In genomic region chr13:46928961-46929691, GRCm38 (mm10) we compare ENCODE assay signal across 8 mouse cellular contexts. TPM values are rescaled to one million over a fixed set of nuclear protein-coding genes. Genes with fewer than 3 reads are reported as not detected.
DNase-seq lines count a peak whose midpoint lies in the region; ATAC-seq and TF ChIP-seq lines count a peak whose summit lies in the region.

No protein-coding gene starts in this region.

- no peak for TF ChIP-seq POLR2A in liver, adult 2 months (IDR thresholded peaks at IDR 0.05; ENCODE audit: extremely low read depth, insufficient read depth, low read length)

- peak; percentile 30; the same call in 1 of the 2 replicates for ATAC-seq in embryonic facial prominence, embryonic 11.5 days (replicated peaks; ENCODE audit: insufficient number of reproducible peaks, low FRiP score, low TSS enrichment, low read depth)
- peak; percentile 62 for ATAC-seq in stomach, postnatal 0 days (ENCODE audit: low FRiP score, low TSS enrichment)

- H3K36me3 ChIP-seq in embryonic facial prominence, embryonic 11.5 days (replicated peaks; ENCODE audit: control insufficient read depth, insufficient read depth, low read depth, low read length), result no peaks in the 10 kb centered on the region
- no peaks in the 10 kb centered on the region for H3K36me3 ChIP-seq in liver, adult 2 months (ENCODE audit: control insufficient read depth, insufficient read depth, low read length)
- H3K36me3 ChIP-seq in stomach, postnatal 0 days (ENCODE audit: control insufficient read depth, insufficient read depth, low read length), result no peaks in the 10 kb centered on the region

- under 1% methylated on average over 56 of the region's 60 CpGs for WGBS in embryonic facial prominence, embryonic 11.5 days
- 8% methylated on average over 59 of the region's 60 CpGs for WGBS in liver, adult 2 months
- under 1% methylated on average over 45 of the region's 60 CpGs for WGBS in stomach, postnatal 0 days

- peak overlapping the region; percentile 83 for H3K4me2 ChIP-seq in embryonic facial prominence, embryonic 11.5 days (ENCODE audit: low read depth, low read length)
- peak overlapping the region; percentile 90 for H3K4me2 ChIP-seq in stomach, postnatal 0 days (replicated peaks; ENCODE audit: low read depth)

- no peak for TF ChIP-seq CTCF in liver, adult 2 months (IDR thresholded peaks at IDR 0.05; ENCODE audit: low read depth, low read length)
- no peak; the same call in 1 of the 2 replicates for TF ChIP-seq CTCF in stomach, postnatal 0 days (IDR thresholded peaks at IDR 0.05; ENCODE audit: low read depth)

- peak overlapping the region; percentile 97 for H3K9ac ChIP-seq in embryonic facial prominence, embryonic 11.5 days (replicated peaks; ENCODE audit: low read length)
- H3K9ac ChIP-seq in liver, adult 2 months (ENCODE audit: low read depth, low read length), result peak overlapping the region; percentile 90
- H3K9ac ChIP-seq in stomach, postnatal 0 days (ENCODE audit: low read length), result peak overlapping the region; percentile 95

- peaks cover 2% of the 10 kb centered on the region; the same call in 1 of the 2 replicates for H3K27me3 ChIP-seq in embryonic facial prominence, embryonic 11.5 days (ENCODE audit: control insufficient read depth, insufficient read depth, low read length)
- H3K27me3 ChIP-seq in liver, adult 2 months (ENCODE audit: control insufficient read depth, insufficient read depth, low read length), result no peaks in the 10 kb centered on the region
- no peaks in the 10 kb centered on the region for H3K27me3 ChIP-seq in stomach, postnatal 0 days (ENCODE audit: control insufficient read depth, insufficient read depth, low read length)

- peak overlapping the region; percentile 82 for H3K4me3 ChIP-seq in embryonic facial prominence, embryonic 11.5 days (ENCODE audit: low read depth, low read length)
- H3K4me3 ChIP-seq in liver, adult 2 months (ENCODE audit: insufficient read depth, low read depth, low read length), result peak overlapping the region; percentile 90
- peak overlapping the region; percentile 74 for H3K4me3 ChIP-seq in stomach, postnatal 0 days (ENCODE audit: low read depth, low read length)

- H3K4me1 ChIP-seq in embryonic facial prominence, embryonic 11.5 days (ENCODE audit: control insufficient read depth, insufficient read depth, low read length), result no peaks in the 10 kb centered on the region
- peaks cover 6% of the 10 kb centered on the region for H3K4me1 ChIP-seq in liver, adult 2 months (ENCODE audit: control insufficient read depth, insufficient read depth, low read length)
- H3K4me1 ChIP-seq in stomach, postnatal 0 days (replicated peaks; ENCODE audit: control insufficient read depth, insufficient read depth), result no peaks in the 10 kb centered on the region

- peaks cover 4% of the 10 kb centered on the region; the same call in 1 of the 2 replicates for H3K79me2 ChIP-seq in liver, adult 2 months (ENCODE audit: control insufficient read depth, insufficient read depth, low read length)

- no peak for TF ChIP-seq EP300 in stomach, postnatal 0 days (optimal IDR thresholded peaks at IDR 0.05)

- peak; percentile 23 to 67 for DNase-seq in urinary bladder, adult 18-20 months (ENCODE audit: low spot score in 2 of 2)
- DNase-seq in urinary bladder, postnatal 10 days (ENCODE audit: low spot score), result no peak
- DNase-seq in embryonic facial prominence, embryonic 11.5 days (ENCODE audit: low spot score), result peak; percentile 63
- peak; percentile 48 to 59 for DNase-seq in heart, adult 9 months (ENCODE audit: low spot score in 2 of 2)
- peak; percentile 51 for DNase-seq in kidney, adult 9 months
- peak; percentile 17 for DNase-seq in liver, adult 2 months (ENCODE audit: extremely low read depth, low read depth, low spot score)
- peak; percentile 82 for DNase-seq in neural tube, embryonic 10.5 days (ENCODE audit: extremely low spot score, low spot score)
- DNase-seq in stomach, postnatal 0 days (ENCODE audit: low spot score), result peak; percentile 63

- peak overlapping the region; percentile 95 for H3K27ac ChIP-seq in embryonic facial prominence, embryonic 11.5 days (replicated peaks; ENCODE audit: low read depth, low read length)
- H3K27ac ChIP-seq in liver, adult 2 months (replicated peaks; ENCODE audit: insufficient read depth, low read depth, low read length), result peak overlapping the region; percentile 72
- H3K27ac ChIP-seq in stomach, postnatal 0 days (replicated peaks), result peak overlapping the region; percentile 99

- H3K9me3 ChIP-seq in embryonic facial prominence, embryonic 11.5 days (replicated peaks; ENCODE audit: control insufficient read depth, low read length), result no peaks in the 10 kb centered on the region
- no peaks in the 10 kb centered on the region for H3K9me3 ChIP-seq in stomach, postnatal 0 days (ENCODE audit: control insufficient read depth, low read length)

RNA-seq across cellular contexts. Expression of gene Kif13a, which starts 0.5 kb away (rescaled TPM):
- polyA plus RNA-seq in embryonic facial prominence, embryonic 11.5 days (2014; fragmentation: Nextera tagmentation; extraction: Ambion mirVana), result 17.3 and 19.1 TPM in 2 replicates
- 10.5 and 11.1 TPM in 2 replicates for total RNA-seq in liver, adult 2 months (2014; rRNA removed)
- polyA plus RNA-seq in liver, adult 2 months (2012; rRNA removed), result 6.6 TPM in 2 replicates
- polyA plus RNA-seq in stomach, postnatal 0 days (2015; fragmentation: Nextera tagmentation; extraction: Ambion mirVana), result 12.8 and 13.5 TPM in 2 replicates
